Mouse (Mus musculus) midbrain, embryonic 15.5 days (tissue): ENCODE measurements around the gene Dcst2. TPM values are rescaled to one million over a fixed set of nuclear protein-coding genes. Genes with fewer than 3 reads are reported as not detected.

Experiments
- ATAC-seq: fragments of 200-750 bp; cut with Nextera tagmentation; replicated peaks from 2 replicates; pipeline ENCODE4 v1.8.0; 2017; ENCODE audit warnings: moderate TSS enrichment
- H3K27ac ChIP-seq: fragments of 300-500 bp; sonication (generic); 2 replicates; pipeline ENCODE4 v1.5.1; 2015; ENCODE audit warnings: mild to moderate bottlenecking, inconsistent platforms
- H3K27me3 ChIP-seq: fragments of 300-500 bp; sonication (generic); replicated peaks from 2 replicates; pipeline ENCODE4 v1.6.1; 2015; ENCODE audit warnings: inconsistent platforms
- H3K36me3 ChIP-seq: fragments of 300-500 bp; sonication (generic); replicated peaks from 2 replicates; pipeline ENCODE4 v1.6.1; 2015; ENCODE audit warnings: inconsistent platforms
- H3K4me1 ChIP-seq: fragments of 300-500 bp; sonication (generic); 2 replicates; pipeline ENCODE4 v1.6.1; 2015; ENCODE audit warnings: inconsistent platforms
- H3K4me2 ChIP-seq: fragments of 300-500 bp; sonication (generic); 2 replicates; pipeline ENCODE4 v1.6.1; 2015; ENCODE audit warnings: inconsistent platforms, mild to moderate bottlenecking, moderate library complexity
- H3K4me3 ChIP-seq: fragments of 300-500 bp; sonication (generic); 2 replicates; pipeline ENCODE4 v1.5.1; 2015; ENCODE audit warnings: mild to moderate bottlenecking, inconsistent platforms
- H3K9ac ChIP-seq: fragments of 300-500 bp; sonication (generic); 2 replicates; pipeline ENCODE4 v1.6.1; 2015; ENCODE audit warnings: mild to moderate bottlenecking, inconsistent platforms
- H3K9me3 ChIP-seq: fragments of 300-500 bp; sonication (generic); 2 replicates; pipeline ENCODE4 v1.6.1; 2016; ENCODE audit warnings: inconsistent platforms
- WGBS: fragments of 180-500 bp; shearing (Covaris S2); methylation state at CpG from one replicate; pipeline ENCODE4 v1.1.7; 2015; ENCODE audit warnings: mixed read lengths; 5-methylcytosine and 5-hydroxymethylcytosine counted together
- polyA plus RNA-seq: library from polyadenylated mRNA; unstranded; fragments of >200 nt; fragmentation: Nextera tagmentation; extraction: Ambion mirVana; gene quantifications from 2 replicates; pipeline ENCODE4 v1.2.1, GENCODE M21; 2015

Gene Dcst2
- 0.14 and 0.17 TPM in 2 replicates for polyA plus RNA-seq

- H3K27me3 ChIP-seq: no peaks in the 10 kb centered on the region
- H3K4me1 ChIP-seq: no peaks in the 10 kb centered on the region
- no peak within 1 kb of the TSS for H3K27ac ChIP-seq
- no peaks in the 10 kb centered on the region for H3K36me3 ChIP-seq
- ATAC-seq: no peak
- H3K9ac ChIP-seq: no peak within 1 kb of the TSS
- WGBS: 83% methylated on average over 7 of the region's 7 CpGs
- no peaks in the 10 kb centered on the region for H3K9me3 ChIP-seq
- no peak within 1 kb of the TSS for H3K4me2 ChIP-seq
- H3K4me3 ChIP-seq: no peak within 1 kb of the TSS
These were observed at the start of gene Dcst2 for GRCm38 (mm10) chr3:89361675-89362074. Gene Dcst2, plus strand, starts transcription at chr3:89361975.

- Histone ChIP-seq H3K36me3 (no peaks in the 10 kb centered on the region; the same call in 1 of the 2 replicates), H3K9ac (no peak overlapping the region), H3K4me2 (no peak overlapping the region), H3K9me3 (no peaks in the 10 kb centered on the region), H3K4me1 (peaks cover 41% of the 10 kb centered on the region), H3K27ac (no peak overlapping the region), H3K27me3 (peaks cover 19% of the 10 kb centered on the region), H3K4me3 (no peak overlapping the region)
- WGBS: 73% methylated on average over 5 of the region's 5 CpGs
- ATAC-seq: no peak
These were observed 47.4 kb upstream of the Dcst2 start for GRCm38 (mm10) chr3:89314340-89314739.

- no peaks in the 10 kb centered on the region; the same call in 1 of the 2 replicates for H3K36me3 ChIP-seq
- 43% methylated on average over 2 of the region's 2 CpGs for WGBS
- no peak for ATAC-seq
- peak overlapping the region; percentile 39 for H3K4me2 ChIP-seq
- peaks cover 45% of the 10 kb centered on the region for H3K4me1 ChIP-seq
- no peak overlapping the region for H3K4me3 ChIP-seq
- H3K27ac ChIP-seq: no peak overlapping the region
- H3K9me3 ChIP-seq: no peaks in the 10 kb centered on the region
- H3K27me3 ChIP-seq: peaks cover 19% of the 10 kb centered on the region
- no peak overlapping the region; the same call in 1 of the 2 replicates for H3K9ac ChIP-seq
These were observed 47.0 kb upstream of the Dcst2 start for GRCm38 (mm10) chr3:89314791-89315190.

- Histone ChIP-seq H3K4me3 (peak overlapping the region; percentile 12), H3K4me1 (peaks cover 51% of the 10 kb centered on the region), H3K9me3 (no peaks in the 10 kb centered on the region), H3K9ac (no peak overlapping the region; the same call in 1 of the 2 replicates), H3K36me3 (no peaks in the 10 kb centered on the region; the same call in 1 of the 2 replicates), H3K4me2 (peak overlapping the region; percentile 39), H3K27ac (no peak overlapping the region), H3K27me3 (peaks cover 19% of the 10 kb centered on the region)
- 5% methylated on average over 23 of the region's 26 CpGs for WGBS
- ATAC-seq: no peak
These were observed 46.4 kb upstream of the Dcst2 start for GRCm38 (mm10) chr3:89315195-89315929.

GRCm38 (mm10) chr3:89315930-89316831, 45.6 kb upstream of the Dcst2 start:
- 0 out of 2 replicates have a peak overlapping the region, but pooled peaks have one; percentile 21 for H3K27ac ChIP-seq
- 0 out of 2 replicates have a peak, but pooled peaks have one; percentile 25 for ATAC-seq
- 7% methylated on average over 40 of the region's 40 CpGs for WGBS
- 0 out of 2 replicates have a peak overlapping the region, but pooled peaks have one; percentile 12 for H3K9ac ChIP-seq
- H3K36me3 ChIP-seq: no peaks in the 10 kb centered on the region; the same call in 1 of the 2 replicates
- no peaks in the 10 kb centered on the region for H3K9me3 ChIP-seq
- peak overlapping the region; percentile 39 for H3K4me2 ChIP-seq
- peaks cover 58% of the 10 kb centered on the region for H3K4me1 ChIP-seq
- peaks cover 19% of the 10 kb centered on the region for H3K27me3 ChIP-seq
- peak overlapping the region; percentile 12; the same call in 1 of the 2 replicates for H3K4me3 ChIP-seq

GRCm38 (mm10) chr3:89316833-89317232, 44.9 kb upstream of the Dcst2 start:
- Histone ChIP-seq H3K27ac (peak overlapping the region; percentile 40), H3K36me3 (no peaks in the 10 kb centered on the region; the same call in 1 of the 2 replicates), H3K9me3 (no peaks in the 10 kb centered on the region), H3K4me2 (peak overlapping the region; percentile 39), H3K27me3 (peaks cover 19% of the 10 kb centered on the region), H3K4me1 (peaks cover 64% of the 10 kb centered on the region), H3K4me3 (no peak overlapping the region; the same call in 1 of the 2 replicates), H3K9ac (no peak overlapping the region)
- 0% methylated on average over 4 of the region's 4 CpGs for WGBS
- peak; percentile 19; the same call in 1 of the 2 replicates for ATAC-seq

GRCm38 (mm10) chr3:89317246-89317645, 44.5 kb upstream of the Dcst2 start:
- H3K4me1 ChIP-seq: peaks cover 64% of the 10 kb centered on the region
- H3K4me3 ChIP-seq: no peak overlapping the region
- ATAC-seq: no peak
- H3K9me3 ChIP-seq: no peaks in the 10 kb centered on the region
- peak overlapping the region; percentile 39; the same call in 1 of the 2 replicates for H3K4me2 ChIP-seq
- peak overlapping the region; percentile 40 for H3K27ac ChIP-seq
- H3K36me3 ChIP-seq: no peaks in the 10 kb centered on the region; the same call in 1 of the 2 replicates
- peaks cover 19% of the 10 kb centered on the region for H3K27me3 ChIP-seq
- H3K9ac ChIP-seq: no peak overlapping the region
- WGBS: 60% methylated on average over 6 of the region's 6 CpGs

GRCm38 (mm10) chr3:89318316-89318715, 43.5 kb upstream of the Dcst2 start:
- Histone ChIP-seq H3K27ac (no peak overlapping the region), H3K4me1 (peaks cover 64% of the 10 kb centered on the region), H3K9ac (no peak overlapping the region), H3K4me2 (no peak overlapping the region), H3K27me3 (peaks cover 19% of the 10 kb centered on the region), H3K36me3 (no peaks in the 10 kb centered on the region; the same call in 1 of the 2 replicates), H3K9me3 (no peaks in the 10 kb centered on the region), H3K4me3 (no peak overlapping the region)
- ATAC-seq: no peak
- WGBS: 71% methylated on average over 8 of the region's 8 CpGs

- H3K4me3 ChIP-seq: peak overlapping the region; percentile 78
- 8% methylated on average over 21 of the region's 21 CpGs for WGBS
These were observed 42.7 kb upstream of the Dcst2 start for GRCm38 (mm10) chr3:89318971-89319590.

GRCm38 (mm10) chr3:89319591-89320350, 42.0 kb upstream of the Dcst2 start:
- ATAC-seq: no peak

More at GRCm38 (mm10) chr3:89318971-89319590, 42.7 kb upstream of the Dcst2 start:
- Histone ChIP-seq H3K27ac (0 out of 2 replicates have a peak overlapping the region, but pooled peaks have one; percentile 85), H3K9ac (peak overlapping the region; percentile 77; the same call in 1 of the 2 replicates), H3K27me3 (peaks cover 19% of the 10 kb centered on the region), H3K9me3 (no peaks in the 10 kb centered on the region), H3K36me3 (no peaks in the 10 kb centered on the region; the same call in 1 of the 2 replicates), H3K4me2 (peak overlapping the region; percentile 84), H3K4me1 (peaks cover 64% of the 10 kb centered on the region)
- no peak for ATAC-seq

More at GRCm38 (mm10) chr3:89319591-89320350, 42.0 kb upstream of the Dcst2 start:
- Histone ChIP-seq H3K27me3 (peaks cover 19% of the 10 kb centered on the region), H3K27ac (peak overlapping the region; percentile 85), H3K4me2 (peak overlapping the region; percentile 84), H3K4me3 (peak overlapping the region; percentile 78), H3K9ac (peak overlapping the region; percentile 77), H3K4me1 (peaks cover 64% of the 10 kb centered on the region), H3K9me3 (no peaks in the 10 kb centered on the region), H3K36me3 (no peaks in the 10 kb centered on the region; the same call in 1 of the 2 replicates)
- 3% methylated on average over 58 of the region's 58 CpGs for WGBS
